Mouse (Mus musculus) lung, adult 2 months (tissue): Measurements from ENCODE around the gene Uqcrc2. TPM values are rescaled to one million over a fixed set of nuclear protein-coding genes. Genes with fewer than 3 reads are reported as not detected.

Source experiments
- DNase-seq: peaks from one replicate; pipeline ENCODE4 v3.0.0; 2022
- H3K4me1 ChIP-seq: fragments of 200-500 bp; 2 replicates; pipeline ENCODE4 v1.6.1; 2011; ENCODE audit warnings: low read length; ENCODE audit not compliant: control insufficient read depth, insufficient read depth
- H3K4me3 ChIP-seq: fragments of 200-500 bp; replicated peaks from 2 replicates; pipeline ENCODE3; 2011; ENCODE audit warnings: low read depth, mild to moderate bottlenecking, control low read depth, low read length; ENCODE audit errors: extremely low read depth
- CTCF ChIP-seq: fragments of 200-500 bp; IDR thresholded peaks from 2 replicates; pipeline ENCODE4 v1.5.1; 2011; ENCODE audit warnings: mild to moderate bottlenecking, low read length, control low read depth; ENCODE audit not compliant: insufficient read depth
- POLR2A ChIP-seq: fragments of 200-500 bp; IDR thresholded peaks from 2 replicates; pipeline ENCODE4 v1.6.1; 2011; ENCODE audit warnings: low read depth, mild to moderate bottlenecking, control low read depth, low read length, borderline replicate concordance; ENCODE audit errors: extremely low read depth
- WGBS: fragments of 180-500 bp; shearing (Covaris S2); methylation state at CpG from one replicate; pipeline ENCODE4 v1.1.7; 2018; 5-methylcytosine and 5-hydroxymethylcytosine counted together
- polyA plus RNA-seq: library from polyadenylated mRNA; depleted of rRNA; stranded (reverse); fragments of >200 nt; gene quantifications from 2 replicates; pipeline ENCODE4 v1.2.3, GENCODE M21; 2012

The Uqcrc2 gene
- polyA plus RNA-seq, 1 experiment, result 53.0 TPM

- DNase-seq, result no peak
- H3K4me1 ChIP-seq, result no peaks in the 10 kb centered on the region
- TF ChIP-seq CTCF (no peak), POLR2A (no peak)
- H3K4me3 ChIP-seq, result no peak overlapping the region
- WGBS, result 54% methylated on average over 4 of the region's 4 CpGs
These were observed 8.2 kb downstream of the Uqcrc2 start for GRCm38 (mm10) chr7:120643217-120643616.

DNA sequence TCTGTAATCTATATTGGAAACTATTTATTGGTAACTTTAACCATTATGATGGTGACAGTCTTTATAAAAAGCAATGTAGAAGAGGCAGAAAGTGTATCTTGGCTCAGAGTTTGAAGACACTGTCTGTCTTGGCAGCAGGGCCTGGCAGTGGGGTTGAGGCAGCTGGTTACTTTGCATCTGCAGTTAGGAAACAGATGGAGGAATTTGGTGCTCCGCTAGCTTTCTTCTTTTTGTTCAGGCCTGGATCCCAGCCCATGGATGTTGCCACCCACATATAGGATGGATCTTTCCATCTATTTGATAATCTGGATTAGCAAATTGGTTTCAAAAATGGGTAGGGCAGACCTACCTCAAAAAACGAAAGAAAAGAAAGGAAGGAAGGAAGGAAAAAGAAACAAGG is 12.9 kb downstream of the Uqcrc2 start:
- no peaks in the 10 kb centered on the region for H3K4me1 ChIP-seq
- no peak overlapping the region for H3K4me3 ChIP-seq
- WGBS, result 57% methylated on average over 2 of the region's 2 CpGs
- DNase-seq, result no peak
- no peak for TF ChIP-seq POLR2A
- TF ChIP-seq CTCF, result no peak

GRCm38 (mm10) chr7:120662079-120662478 is 27.1 kb downstream of the Uqcrc2 start:
- no peak overlapping the region for H3K4me3 ChIP-seq
- H3K4me1 ChIP-seq, result no peaks in the 10 kb centered on the region
- DNase-seq, result no peak
- TF ChIP-seq CTCF (no peak), POLR2A (no peak)
- WGBS, result 77% methylated on average over 4 of the region's 4 CpGs

DNA sequence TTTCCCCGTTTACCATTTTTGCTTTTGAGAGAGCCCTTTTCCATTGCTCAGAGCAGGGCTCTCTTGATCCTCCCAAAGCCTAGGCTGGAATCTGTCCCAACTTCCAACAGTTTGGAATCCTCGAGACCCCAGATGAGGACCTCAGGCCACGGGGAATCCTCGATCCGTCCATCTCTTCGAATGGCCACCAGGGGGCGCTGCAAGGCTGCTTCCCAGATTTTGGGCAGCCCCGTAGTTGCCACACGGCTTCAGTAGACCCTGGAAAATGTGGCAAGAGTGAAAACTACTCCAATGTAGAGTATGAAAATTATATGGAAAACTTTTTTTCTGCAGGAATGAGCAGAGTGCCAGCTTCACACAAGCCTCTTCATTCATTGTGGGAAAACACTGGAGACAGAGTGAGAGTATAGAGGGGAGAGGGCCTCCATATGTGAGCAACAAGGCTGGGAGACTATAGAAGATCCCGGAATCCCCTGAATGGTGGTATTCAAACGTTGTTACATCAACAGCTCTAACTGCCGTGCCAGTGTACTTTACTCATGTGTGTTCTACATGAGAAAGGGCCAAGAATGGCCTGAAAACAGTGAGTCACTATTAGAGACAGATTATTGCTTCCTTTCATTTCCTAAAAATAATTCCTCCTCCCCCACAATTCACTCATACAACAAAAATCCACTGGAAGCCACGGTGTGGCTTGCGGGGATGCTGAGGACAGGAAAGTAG is 35.3 kb downstream of the Uqcrc2 start, which contains the start of gene Pdzd9:
Gene Pdzd9, minus strand, starts transcription at position 191 of the 723 bp plus-strand sequence.
- TF ChIP-seq CTCF (peak; percentile 80), POLR2A (no peak)
- Histone ChIP-seq H3K4me3 (no peak within 1 kb of the TSS), H3K4me1 (no peaks in the 10 kb centered on the region)
- peak; percentile 71 for DNase-seq
- 14% methylated on average over 14 of the region's 14 CpGs for WGBS

- TF ChIP-seq CTCF (no peak), POLR2A (no peak)
- 67% methylated on average over 2 of the region's 2 CpGs for WGBS
- Histone ChIP-seq H3K4me3 (no peak overlapping the region), H3K4me1 (no peaks in the 10 kb centered on the region)
- no peak for DNase-seq
These were observed 36.3 kb downstream of the Uqcrc2 start for GRCm38 (mm10) chr7:120671271-120671670.

DNA sequence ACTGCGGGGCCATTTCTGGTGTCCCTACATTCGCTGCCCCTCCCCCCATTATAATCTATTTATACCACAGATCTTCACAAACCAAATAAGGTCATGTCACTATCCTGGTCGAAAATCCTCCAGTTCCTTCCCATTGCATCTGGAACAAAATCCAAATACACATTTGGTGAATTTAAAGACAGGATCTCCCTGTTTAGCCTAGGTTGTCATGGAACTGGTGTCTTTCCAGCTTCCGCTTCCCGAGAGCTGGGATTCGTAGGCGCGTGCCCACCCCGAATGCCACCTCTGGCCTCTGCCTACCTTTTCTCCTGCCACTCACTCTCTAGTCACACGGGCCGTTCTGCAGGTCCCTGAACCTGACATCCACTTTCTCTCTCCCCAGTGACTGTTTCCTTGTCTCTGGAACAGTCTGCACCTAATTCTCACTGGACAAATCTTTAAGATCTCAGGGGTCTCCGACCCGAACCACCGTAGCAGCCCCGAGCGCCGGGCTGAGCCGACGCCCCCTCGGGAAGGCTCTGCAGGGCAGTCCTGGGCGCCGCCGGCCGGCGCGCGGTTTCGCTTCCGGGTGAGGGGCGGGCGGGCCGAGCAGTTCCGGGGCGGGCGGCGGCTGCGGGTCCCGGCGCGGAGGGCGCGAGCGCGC is 42.1 kb downstream of the Uqcrc2 start, which contains the start of gene Mosmo:
Gene Mosmo, plus strand, starts transcription at position 618 of the 643 bp plus-strand sequence.
- TF ChIP-seq CTCF (no peak), POLR2A (peak; percentile 42; the same call in 1 of the 2 replicates)
- peak; percentile 71 for DNase-seq
- under 1% methylated on average over 44 of the region's 44 CpGs for WGBS
- Histone ChIP-seq H3K4me3 (peak within 1 kb of the TSS; percentile 82), H3K4me1 (peaks cover 8% of the 10 kb centered on the region)

- peak; percentile 41 for DNase-seq
- WGBS, result 1% methylated on average over 42 of the region's 42 CpGs
- Histone ChIP-seq H3K4me1 (peaks cover 8% of the 10 kb centered on the region), H3K4me3 (peak overlapping the region; percentile 82)
- no peak for TF ChIP-seq CTCF
- TF ChIP-seq POLR2A, result no peak
These were observed 43.0 kb downstream of the Uqcrc2 start for GRCm38 (mm10) chr7:120677764-120678531.

- 7% methylated on average over 8 of the region's 8 CpGs for WGBS
- TF ChIP-seq POLR2A (no peak), CTCF (no peak)
- no peak overlapping the region for H3K4me3 ChIP-seq
- peaks cover 8% of the 10 kb centered on the region for H3K4me1 ChIP-seq
- no peak for DNase-seq
These were observed 44.0 kb downstream of the Uqcrc2 start for GRCm38 (mm10) chr7:120679023-120679422.

GRCm38 (mm10) chr7:120682002-120682401 is 47.0 kb downstream of the Uqcrc2 start:
- 43% methylated on average over 4 of the region's 4 CpGs for WGBS
- Histone ChIP-seq H3K4me3 (no peak overlapping the region), H3K4me1 (peaks cover 15% of the 10 kb centered on the region)
- TF ChIP-seq POLR2A (no peak), CTCF (no peak)
- no peak for DNase-seq

DNA sequence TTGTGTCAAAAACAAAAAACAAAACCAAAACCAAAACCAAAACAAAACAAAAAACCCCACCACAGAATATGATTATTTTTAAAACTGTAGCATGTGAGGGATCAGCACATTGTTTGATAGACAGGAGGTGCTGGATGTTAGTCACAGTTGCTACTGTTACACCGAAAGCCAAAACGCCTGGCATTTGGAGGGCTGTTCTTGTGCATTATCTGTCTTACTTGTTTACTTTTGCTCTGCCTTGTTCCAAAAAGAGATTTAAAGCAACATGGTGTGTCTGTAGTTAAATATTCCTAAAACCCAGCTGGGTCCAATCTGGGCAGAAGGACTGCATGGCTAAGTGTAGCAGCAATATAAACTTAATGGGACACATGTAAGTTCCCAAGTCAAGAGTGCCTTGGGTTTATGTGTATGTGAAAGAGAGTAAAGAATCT is 49.8 kb downstream of the Uqcrc2 start:
- no peak for DNase-seq
- 29% methylated on average over 2 of the region's 2 CpGs for WGBS
- Histone ChIP-seq H3K4me3 (no peak overlapping the region), H3K4me1 (peaks cover 8% of the 10 kb centered on the region)
- TF ChIP-seq POLR2A (no peak), CTCF (no peak)
